Mouse (Mus musculus) urinary bladder, adult 2 months (tissue): Measurements from ENCODE around the gene Sys1. TPM values are rescaled to one million over a fixed set of nuclear protein-coding genes. Genes with fewer than 3 reads are reported as not detected.

Experiments used
- DNase-seq: peaks from one replicate; pipeline ENCODE4 v3.0.0; 2022; ENCODE audit warnings: low spot score
- polyA plus RNA-seq: library from polyadenylated mRNA; depleted of rRNA; stranded (reverse); fragments of >200 nt; gene quantifications from 2 replicates; pipeline ENCODE4 v1.2.3, GENCODE M21; 2012

The Sys1 gene
- polyA plus RNA-seq, 1 experiment, result 45.9 TPM

DNA sequence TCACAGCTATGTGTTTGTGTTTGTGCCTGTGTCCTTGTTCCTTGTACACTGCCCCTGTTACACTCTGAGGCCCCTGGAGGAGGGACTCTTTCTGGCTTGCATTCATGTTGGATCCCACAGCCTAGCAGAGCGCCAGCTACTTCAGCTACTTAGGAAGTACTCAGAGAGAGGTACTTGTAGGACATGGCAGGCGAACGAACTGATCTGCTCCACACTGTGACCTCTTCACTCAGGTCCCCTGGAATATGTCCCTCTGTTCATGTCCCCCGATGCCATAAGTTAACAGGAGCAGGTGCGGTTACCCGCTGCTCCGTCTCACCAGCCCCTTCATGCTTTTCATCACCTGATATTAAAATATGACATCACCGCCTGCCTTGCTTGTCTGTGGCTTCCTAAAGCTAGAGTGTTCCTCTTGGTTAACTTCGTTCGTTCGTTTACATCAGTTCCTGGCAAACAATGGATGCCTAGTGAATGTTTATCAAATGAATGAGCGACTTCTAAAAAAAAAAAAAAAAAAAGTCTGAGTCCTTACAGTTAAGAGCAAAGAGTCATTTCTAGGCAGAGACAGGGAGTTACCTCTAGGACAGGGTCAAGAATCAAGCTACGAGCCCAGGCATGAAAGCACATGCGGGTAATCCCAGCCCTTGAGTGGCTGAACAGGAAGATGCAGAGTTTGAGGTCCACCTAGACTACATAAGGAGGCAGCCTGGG is 3.6 kb upstream of the Sys1 start:
- no peak for DNase-seq

DNA sequence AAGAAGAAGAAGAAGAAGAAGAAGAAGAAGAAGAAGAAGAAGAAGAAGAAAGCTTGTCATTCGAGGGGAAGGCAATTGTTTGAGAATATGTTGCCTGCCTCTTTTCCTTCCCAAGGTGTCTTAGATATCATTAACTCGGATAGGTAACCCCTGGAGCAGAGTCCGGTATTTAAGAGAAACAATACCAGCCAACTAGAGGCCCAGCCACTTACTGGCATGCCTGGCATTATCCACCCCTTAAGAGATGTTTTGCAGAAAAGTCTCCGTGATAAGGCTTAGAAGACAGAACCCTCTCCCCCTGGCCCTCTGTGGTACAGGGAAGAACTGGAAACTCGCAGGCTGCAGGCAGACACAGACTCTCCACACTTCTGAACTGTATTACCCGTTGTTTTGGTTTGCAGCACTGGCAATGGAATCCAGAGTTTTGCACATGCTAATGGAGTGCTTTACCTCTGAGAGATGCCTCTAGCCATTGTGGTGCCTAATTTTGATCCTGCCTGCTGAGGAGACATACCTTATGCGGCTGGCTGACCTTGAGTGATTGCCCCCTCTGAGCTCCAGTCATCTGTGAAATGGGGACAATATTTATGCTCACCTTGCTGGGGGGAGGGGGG is 2.8 kb upstream of the Sys1 start:
- no peak for DNase-seq

DNA sequence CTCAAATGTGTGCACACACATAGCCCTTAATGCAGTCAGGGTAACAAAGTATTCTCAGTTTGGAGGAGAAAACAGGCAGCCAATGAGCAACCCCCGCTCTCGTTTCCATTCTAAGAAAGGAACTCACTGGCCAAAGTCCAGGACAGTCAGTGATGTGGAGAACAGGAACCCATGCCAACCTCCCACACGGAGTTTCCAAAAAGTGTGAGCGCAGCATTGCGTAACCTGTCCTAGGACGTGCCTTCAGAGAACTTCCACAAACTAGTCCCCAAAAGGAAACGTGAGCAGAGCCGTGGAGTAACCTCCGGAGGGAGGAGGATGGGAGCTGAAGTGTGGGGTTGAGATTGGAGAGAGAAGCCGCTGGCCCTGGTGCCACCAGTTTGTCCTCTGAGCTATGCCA is 1.9 kb upstream of the Sys1 start:
- DNase-seq, result no peak

DNA sequence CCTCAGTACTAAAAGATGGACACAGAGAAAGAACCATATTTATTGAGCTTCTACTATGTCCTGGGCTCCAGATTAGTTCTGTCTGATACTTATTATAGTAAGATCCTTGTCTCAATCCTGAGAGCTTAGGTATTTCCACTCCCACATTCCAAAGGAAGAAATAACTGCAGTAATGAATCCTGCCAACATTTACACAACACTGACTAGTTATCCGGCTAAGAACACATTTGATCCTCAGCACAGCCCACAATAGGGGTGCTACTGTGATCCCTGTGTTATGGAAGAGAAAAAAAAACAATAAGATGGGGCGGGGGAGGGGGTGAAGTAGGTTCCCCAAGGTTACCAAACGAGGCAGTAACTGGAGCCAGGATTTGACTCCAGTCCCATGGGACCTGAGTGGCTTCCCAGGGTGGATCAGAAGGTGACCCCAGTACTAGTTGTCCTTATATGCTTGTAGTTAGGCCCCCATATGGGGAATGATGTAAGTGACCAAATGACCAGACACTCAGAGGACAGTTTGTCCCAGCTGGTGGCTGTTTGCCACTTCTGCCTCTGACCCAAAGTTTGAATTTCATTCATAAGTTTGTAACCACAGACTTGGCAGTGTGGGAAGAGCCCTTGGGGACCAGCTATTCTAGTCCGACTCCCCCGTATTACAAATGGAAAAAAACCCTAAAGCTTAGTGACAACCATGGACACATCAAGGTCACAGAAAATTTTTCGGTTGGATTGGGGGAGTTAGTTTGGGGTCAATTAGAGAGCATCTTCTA is 1.2 kb upstream of the Sys1 start:
- no peak for DNase-seq

GRCm38 (mm10) chr2:164456413-164456812 is 351 bp upstream of the Sys1 start:
- DNase-seq, result no peak

GRCm38 (mm10) chr2:164457942-164458341 is 1.2 kb downstream of the Sys1 start:
- no peak for DNase-seq

DNA sequence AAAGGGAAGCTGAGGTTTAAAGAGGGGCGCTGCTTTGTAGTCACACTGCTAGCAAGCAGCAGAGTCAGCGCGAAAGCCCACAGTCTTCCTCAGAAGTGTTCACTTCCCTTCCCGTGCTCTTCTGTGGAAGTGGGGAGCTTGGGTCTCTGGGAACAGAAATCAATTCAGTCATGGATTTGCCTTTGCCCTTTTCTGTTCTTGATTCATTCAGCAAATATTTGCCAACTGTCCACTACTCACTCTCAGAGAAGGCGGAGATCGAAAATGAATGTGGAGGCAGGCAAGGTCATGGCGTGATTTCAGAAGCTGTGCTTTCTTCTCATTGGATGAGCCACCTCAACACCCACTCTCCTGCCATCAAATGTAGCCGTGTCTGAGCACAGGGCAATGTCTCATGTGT is 1.8 kb downstream of the Sys1 start:
- DNase-seq, result no peak

GRCm38 (mm10) chr2:164460745-164461551 is 4.2 kb downstream of the Sys1 start, which contains the start of gene Gm20458:
Gm20458 (plus strand) TSS chr2:164460967.
- peak; percentile 90 for DNase-seq

DNA sequence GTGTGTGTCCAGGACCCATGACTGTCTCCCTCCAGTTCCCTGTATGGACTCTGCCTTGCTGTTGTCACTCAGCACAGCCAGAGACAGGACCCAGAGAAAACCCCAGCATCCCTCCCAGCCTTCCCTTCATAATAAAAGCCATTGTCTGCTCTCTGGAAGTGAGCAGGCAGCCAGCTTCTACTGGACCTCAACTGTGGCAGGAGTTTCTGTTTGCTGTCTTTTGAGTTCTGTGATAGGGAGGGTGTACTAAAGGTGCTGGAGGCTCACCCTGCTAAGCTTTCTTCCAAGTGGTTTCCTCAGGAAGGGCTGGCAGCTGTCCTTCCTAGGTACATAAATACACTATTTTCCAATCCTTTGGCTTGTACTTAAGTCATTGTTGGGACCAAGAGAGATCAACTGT is 8.4 kb downstream of the Sys1 start:
- no peak for DNase-seq

GRCm38 (mm10) chr2:164466787-164467186 is 10.0 kb downstream of the Sys1 start:
- no peak for DNase-seq

DNA sequence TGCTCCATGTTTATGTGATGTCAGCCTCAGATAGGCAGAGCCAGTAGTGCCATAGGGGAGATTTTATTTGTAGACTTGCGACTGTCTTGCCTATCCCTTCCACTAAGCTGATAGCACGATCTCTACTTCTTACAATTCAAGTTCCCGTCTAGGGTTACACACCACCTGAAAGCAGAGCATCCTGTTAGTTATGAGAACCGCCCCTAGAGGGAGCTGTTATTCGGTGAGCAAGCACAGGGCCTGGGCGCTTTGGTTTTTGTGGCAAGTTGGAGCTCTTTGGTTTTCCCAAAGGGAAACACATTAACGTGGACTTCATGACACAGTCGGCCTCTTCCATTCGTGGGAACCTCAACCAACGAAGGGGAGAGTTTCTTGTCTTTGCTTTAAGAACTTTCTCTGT is 13.5 kb downstream of the Sys1 start:
- no peak for DNase-seq

- no peak for DNase-seq
Measured at GRCm38 (mm10) chr2:164473624-164474023, 16.9 kb downstream of the Sys1 start, which contains the start of gene Trp53tg5. Trp53tg5 (minus strand) TSS chr2:164473724.

DNA sequence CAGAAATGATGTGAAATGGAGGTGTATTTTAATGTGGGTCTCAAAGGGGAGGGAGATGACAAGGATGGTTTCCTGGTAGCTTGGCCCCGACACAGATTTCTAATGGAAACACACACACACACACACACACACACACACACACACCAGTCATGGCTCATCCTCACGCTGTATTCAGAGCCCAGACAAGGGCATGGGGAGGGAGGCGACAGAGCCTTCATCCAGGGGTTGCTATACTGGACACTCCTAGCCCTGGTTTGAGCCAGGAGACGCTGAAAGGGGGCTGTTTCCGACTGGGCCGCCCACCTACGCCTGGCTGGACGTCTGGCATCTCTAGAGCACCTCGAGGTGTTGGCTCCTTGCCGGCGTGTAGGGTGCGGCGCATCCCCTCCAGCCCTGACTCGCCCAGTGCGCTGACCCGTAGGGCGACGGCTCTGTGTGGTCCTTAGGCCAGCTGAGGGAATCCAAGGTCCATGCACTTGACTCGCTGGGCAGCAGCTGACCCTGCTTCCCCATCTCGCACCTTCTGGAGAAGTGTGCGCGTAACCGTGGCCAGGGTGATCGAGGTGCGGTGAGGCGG is 29.0 kb downstream of the Sys1 start, which contains the start of gene Dbndd2:
Gene Dbndd2, plus strand, starts transcription at position 426 of the 577 bp plus-strand sequence.
- DNase-seq, result peak; percentile 58

- DNase-seq, result peak; percentile 63
Measured at GRCm38 (mm10) chr2:164486258-164487114, 29.7 kb downstream of the Sys1 start.

- DNase-seq, result no peak
Measured at GRCm38 (mm10) chr2:164487115-164487527, 30.4 kb downstream of the Sys1 start.

DNA sequence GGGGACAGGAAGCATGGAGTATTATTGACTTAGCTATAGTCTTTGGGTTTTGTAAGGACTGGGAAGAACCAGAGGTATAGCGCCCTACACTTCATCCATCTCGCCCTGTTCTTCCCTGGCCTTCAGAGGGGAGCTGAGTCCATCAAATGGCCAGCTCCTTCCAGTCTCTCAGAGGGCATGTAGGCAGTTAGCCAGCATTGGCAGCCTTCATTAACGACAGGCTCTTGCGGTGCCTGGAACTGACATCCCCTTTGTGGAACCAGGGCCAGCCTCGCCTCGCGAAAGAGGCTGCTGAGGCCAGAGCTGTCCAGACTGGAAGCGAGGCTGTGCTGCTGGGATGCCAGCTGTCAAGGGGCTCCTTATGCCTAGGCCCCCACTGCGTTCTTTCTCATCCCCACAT is 31.0 kb downstream of the Sys1 start:
- DNase-seq, result no peak

GRCm38 (mm10) chr2:164494126-164494525 is 37.4 kb downstream of the Sys1 start:
- no peak for DNase-seq

GRCm38 (mm10) chr2:164496331-164496730 is 39.6 kb downstream of the Sys1 start:
- DNase-seq, result no peak

GRCm38 (mm10) chr2:164496847-164497690 is 40.3 kb downstream of the Sys1 start, which contains the start of gene Pigt:
Pigt (plus strand) TSS chr2:164497520.
- peak; percentile 79 for DNase-seq
